Mouse (Mus musculus): ENCODE data around the gene Tsc2. TPM values are rescaled to one million over a fixed set of nuclear protein-coding genes. Genes with fewer than 3 reads are reported as not detected.

Tsc2 gene
- polyA plus RNA-seq, 1 experiment: 49.5 TPM

DNA sequence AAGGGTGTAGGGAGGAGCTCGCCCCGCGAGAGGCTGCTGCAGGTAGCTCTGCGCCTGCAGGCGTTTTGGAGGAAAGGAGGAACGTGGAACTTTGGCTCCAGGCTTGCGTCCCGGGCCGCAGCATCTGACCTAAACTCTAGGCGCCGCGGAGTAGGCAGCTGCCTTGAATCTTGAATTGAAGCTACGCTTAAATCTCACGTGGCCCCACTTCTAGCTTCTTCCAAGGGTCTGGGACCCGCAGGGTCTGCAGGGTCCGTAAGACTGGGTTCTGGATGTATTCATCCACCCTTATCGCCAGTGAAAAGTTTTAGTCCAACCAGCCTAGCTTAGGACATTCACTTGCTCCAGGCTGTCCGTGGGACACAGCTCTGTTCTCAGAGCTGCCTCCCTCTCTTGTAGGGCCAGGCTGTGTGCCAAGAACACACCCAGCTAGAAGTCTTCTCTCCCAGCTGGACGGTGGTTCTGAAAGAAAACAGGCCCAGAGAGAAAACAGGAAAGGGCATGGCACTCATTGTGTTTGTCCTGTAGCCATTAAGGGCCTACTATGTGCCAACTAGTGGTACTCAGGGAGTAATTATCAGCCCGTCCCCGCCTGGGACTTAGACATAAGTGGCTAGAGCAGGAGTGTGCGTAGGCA lies 501 bp upstream of the Tsc2 start:
- Histone ChIP-seq H3K4me2 (ENCODE audit: low read depth) (peak overlapping the region; percentile 85), H3K4me3 (peak overlapping the region; percentile 77), H3ac (ENCODE audit: control insufficient read depth, insufficient read length) (peak overlapping the region; percentile 42), H3K79me2 (ENCODE audit: control insufficient read depth, insufficient read depth) (peaks cover 6% of the 10 kb centered on the region), H3K27me3 (ENCODE audit: control insufficient read depth, insufficient read depth, insufficient read length) (no peaks in the 10 kb centered on the region), H3K36me3 (ENCODE audit: control insufficient read depth, insufficient read depth) (peaks cover 12% of the 10 kb centered on the region)
- TF ChIP-seq MYOD1 (IDR thresholded peaks at IDR 0.05; ENCODE audit: control insufficient read depth in 1 of 3, insufficient read length in 2 of 3, low read depth in 2 of 3): no peak
- TF ChIP-seq SRF (IDR thresholded peaks at IDR 0.05; ENCODE audit: control insufficient read depth, insufficient read length, low read depth): no peak
- no peak for TF ChIP-seq MYOG (IDR thresholded peaks at IDR 0.05; ENCODE audit: control insufficient read depth in 1 of 3, insufficient read depth in 1 of 3, insufficient read length in 2 of 3, low read depth in 2 of 3)
- TF ChIP-seq MAX (IDR thresholded peaks at IDR 0.05; ENCODE audit: low read depth): no peak
- TF ChIP-seq CEBPB (IDR thresholded peaks at IDR 0.05; ENCODE audit: insufficient read depth, poor library complexity, severe bottlenecking): no peak
- no peak for TF ChIP-seq E2F4 (IDR thresholded peaks at IDR 0.05; ENCODE audit: insufficient read depth)
- TF ChIP-seq USF1 (IDR thresholded peaks at IDR 0.05; ENCODE audit: low read depth): no peak
- no peak for TF ChIP-seq POLR2A (IDR thresholded peaks at IDR 0.05; ENCODE audit: insufficient read length, low read depth)

DNA sequence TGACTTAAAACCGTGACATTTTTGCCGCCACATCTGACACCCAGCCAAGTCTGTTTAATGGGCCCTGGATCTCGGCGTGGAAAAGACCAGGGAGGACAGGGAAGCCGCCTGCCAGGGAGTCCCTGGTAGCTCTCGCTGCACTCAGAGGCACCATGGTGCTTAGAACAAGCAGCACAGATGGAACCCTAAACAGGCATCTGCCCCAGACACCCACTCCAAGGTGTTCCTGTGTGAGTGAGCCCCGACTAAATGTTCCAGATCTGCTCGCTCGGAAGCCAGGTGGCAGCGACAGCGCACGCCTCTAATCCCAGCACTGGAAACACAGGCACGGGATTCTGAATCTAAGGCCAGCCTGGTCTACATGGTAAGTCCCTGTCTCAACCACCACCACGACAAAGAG lies 2.4 kb downstream of the Tsc2 start:
- no peaks in the 10 kb centered on the region for H3K27me3 ChIP-seq (ENCODE audit: control insufficient read depth, insufficient read depth, insufficient read length)
- H3ac ChIP-seq (ENCODE audit: control insufficient read depth, insufficient read length): no peak overlapping the region
- TF ChIP-seq TCF12 (IDR thresholded peaks at IDR 0.05; ENCODE audit: insufficient read depth, poor library complexity, severe bottlenecking) (no peak), REST (IDR thresholded peaks at IDR 0.05; ENCODE audit: insufficient read depth, insufficient read length) (no peak), USF1 (IDR thresholded peaks at IDR 0.05; ENCODE audit: low read depth) (no peak), E2F4 (IDR thresholded peaks at IDR 0.05; ENCODE audit: insufficient read depth) (no peak), MYOD1 (IDR thresholded peaks at IDR 0.05; ENCODE audit: control insufficient read depth in 1 of 3, insufficient read length in 2 of 3, low read depth in 2 of 3) (no peak), CEBPB (IDR thresholded peaks at IDR 0.05; ENCODE audit: insufficient read depth, poor library complexity, severe bottlenecking) (no peak), POLR2A (IDR thresholded peaks at IDR 0.05; ENCODE audit: insufficient read length, low read depth) (no peak), SRF (IDR thresholded peaks at IDR 0.05; ENCODE audit: control insufficient read depth, insufficient read length, low read depth) (no peak), POLR2AphosphoS2 (IDR thresholded peaks at IDR 0.05; ENCODE audit: insufficient read length, low read depth) (no peak), MYOG (IDR thresholded peaks at IDR 0.05; ENCODE audit: control insufficient read depth in 1 of 3, insufficient read depth in 1 of 3, insufficient read length in 2 of 3, low read depth in 2 of 3) (no peak), MAX (IDR thresholded peaks at IDR 0.05; ENCODE audit: low read depth) (no peak), TCF3 (IDR thresholded peaks at IDR 0.05; ENCODE audit: insufficient read length, low read depth) (no peak)
- no peak overlapping the region for H3K4me2 ChIP-seq (ENCODE audit: low read depth)
- H3K4me3 ChIP-seq: no peak overlapping the region
- peaks cover 17% of the 10 kb centered on the region for H3K36me3 ChIP-seq (ENCODE audit: control insufficient read depth, insufficient read depth)
- H3K79me2 ChIP-seq (ENCODE audit: control insufficient read depth, insufficient read depth): peaks cover 6% of the 10 kb centered on the region

GRCm38 (mm10) chr17:24628646-24629045 lies 3.8 kb downstream of the Tsc2 start:
- Histone ChIP-seq H3K4me3 (no peak overlapping the region), H3K36me3 (ENCODE audit: control insufficient read depth, insufficient read depth) (peaks cover 20% of the 10 kb centered on the region), H3ac (ENCODE audit: control insufficient read depth, insufficient read length) (no peak overlapping the region), H3K79me2 (ENCODE audit: control insufficient read depth, insufficient read depth) (peaks cover 6% of the 10 kb centered on the region), H3K27me3 (ENCODE audit: control insufficient read depth, insufficient read depth, insufficient read length) (no peaks in the 10 kb centered on the region), H3K4me2 (ENCODE audit: low read depth) (no peak overlapping the region)
- TF ChIP-seq MYOG (IDR thresholded peaks at IDR 0.05; ENCODE audit: control insufficient read depth in 1 of 3, insufficient read depth in 1 of 3, insufficient read length in 2 of 3, low read depth in 2 of 3) (no peak), TCF3 (IDR thresholded peaks at IDR 0.05; ENCODE audit: insufficient read length, low read depth) (no peak), CEBPB (IDR thresholded peaks at IDR 0.05; ENCODE audit: insufficient read depth, poor library complexity, severe bottlenecking) (no peak), POLR2A (IDR thresholded peaks at IDR 0.05; ENCODE audit: insufficient read length, low read depth) (no peak), SRF (IDR thresholded peaks at IDR 0.05; ENCODE audit: control insufficient read depth, insufficient read length, low read depth) (no peak), E2F4 (IDR thresholded peaks at IDR 0.05; ENCODE audit: insufficient read depth) (no peak), MAX (IDR thresholded peaks at IDR 0.05; ENCODE audit: low read depth) (no peak), REST (IDR thresholded peaks at IDR 0.05; ENCODE audit: insufficient read depth, insufficient read length) (no peak), MYOD1 (IDR thresholded peaks at IDR 0.05; ENCODE audit: control insufficient read depth in 1 of 3, insufficient read length in 2 of 3, low read depth in 2 of 3) (no peak), TCF12 (IDR thresholded peaks at IDR 0.05; ENCODE audit: insufficient read depth, poor library complexity, severe bottlenecking) (no peak), POLR2AphosphoS2 (IDR thresholded peaks at IDR 0.05; ENCODE audit: insufficient read length, low read depth) (no peak), USF1 (IDR thresholded peaks at IDR 0.05; ENCODE audit: low read depth) (no peak)

DNA sequence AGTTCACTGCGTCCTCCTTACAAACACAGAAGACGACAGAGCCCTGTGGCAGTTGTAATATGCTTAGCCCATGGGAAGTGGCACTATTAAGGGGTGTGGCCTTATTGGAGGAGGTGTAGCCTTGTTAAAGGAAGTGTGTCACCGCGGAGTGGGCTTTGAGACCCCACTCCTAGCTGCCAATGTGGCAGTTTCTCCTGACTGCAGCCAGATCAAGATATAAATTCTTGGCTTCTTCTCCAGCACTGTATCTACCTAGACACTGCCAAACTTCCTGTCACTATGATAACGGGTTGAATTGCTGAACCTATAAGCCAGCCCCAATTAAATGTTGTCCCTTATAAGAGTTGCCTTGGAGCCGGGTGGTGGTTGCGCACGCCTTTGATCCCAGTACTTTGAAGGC lies 7.0 kb downstream of the Tsc2 start:
- no peaks in the 10 kb centered on the region for H3K79me2 ChIP-seq (ENCODE audit: control insufficient read depth, insufficient read depth)
- no peak overlapping the region for H3K4me3 ChIP-seq
- H3K4me2 ChIP-seq (ENCODE audit: low read depth): no peak overlapping the region
- H3ac ChIP-seq (ENCODE audit: control insufficient read depth, insufficient read length): no peak overlapping the region
- H3K36me3 ChIP-seq (ENCODE audit: control insufficient read depth, insufficient read depth): peaks cover 30% of the 10 kb centered on the region
- TF ChIP-seq USF1 (IDR thresholded peaks at IDR 0.05; ENCODE audit: low read depth) (no peak), MYOG (IDR thresholded peaks at IDR 0.05; ENCODE audit: control insufficient read depth in 1 of 3, insufficient read depth in 1 of 3, insufficient read length in 2 of 3, low read depth in 2 of 3) (no peak), CEBPB (IDR thresholded peaks at IDR 0.05; ENCODE audit: insufficient read depth, poor library complexity, severe bottlenecking) (no peak), SRF (IDR thresholded peaks at IDR 0.05; ENCODE audit: control insufficient read depth, insufficient read length, low read depth) (no peak), MYOD1 (IDR thresholded peaks at IDR 0.05; ENCODE audit: control insufficient read depth in 1 of 3, insufficient read length in 2 of 3, low read depth in 2 of 3) (no peak), MAX (IDR thresholded peaks at IDR 0.05; ENCODE audit: low read depth) (no peak), REST (IDR thresholded peaks at IDR 0.05; ENCODE audit: insufficient read depth, insufficient read length) (no peak), TCF3 (IDR thresholded peaks at IDR 0.05; ENCODE audit: insufficient read length, low read depth) (no peak), E2F4 (IDR thresholded peaks at IDR 0.05; ENCODE audit: insufficient read depth) (no peak)
- H3K27me3 ChIP-seq (ENCODE audit: control insufficient read depth, insufficient read depth, insufficient read length): no peaks in the 10 kb centered on the region
